9 mouse cellular contexts compared by ENCODE assay signal in genomic region chr13:44231868-44232715, GRCm38 (mm10).
A peak's percentile ranks its signal among the peaks of the same experiment; 100 is the strongest.
DNase-seq lines count a peak whose midpoint lies in the region.
"Had no signal": no experiment of that assay in that cellular context is flagged by ENCODE, and none has a peak within 500 bp of the region (broad histone marks: within the 10 kb centered on the region; RNA-seq: fewer than 3 reads in every experiment).

No protein-coding gene starts in this region.

- H3K36me3 ChIP-seq in heart, embryonic 10.5 days: no peaks in the 10 kb centered on the region
- H3K36me3 ChIP-seq: embryonic facial prominence, embryonic 13.5 days had no signal

- H3K27ac ChIP-seq in heart, embryonic 10.5 days: peak overlapping the region; percentile 77

- DNase-seq in heart, embryonic 10.5 days (ENCODE audit: low spot score): no peak
- no peak for DNase-seq in heart, postnatal 25 days (ENCODE audit: low spot score)
- peak; percentile 69 to 86 for DNase-seq in frontal cortex, postnatal 14 days (ENCODE audit: low spot score in 2 of 2)
- peak; percentile 59 to 95 for DNase-seq in left cerebral cortex, adult 8-10 months (ENCODE audit: low spot score in 2 of 2)
- peak; percentile 76 for DNase-seq in right cerebral cortex, postnatal 14 days
- no peak for DNase-seq in kidney, adult 9 months
- DNase-seq in urinary bladder, adult 18-20 months (ENCODE audit: low spot score in 2 of 2): no peak
- no peak for DNase-seq in thymus, postnatal 10 days (ENCODE audit: low spot score in 2 of 2)

- H3K27me3 ChIP-seq in heart, embryonic 10.5 days (ENCODE audit: insufficient read depth, poor library complexity, severe bottlenecking): no peaks in the 10 kb centered on the region

- no peak overlapping the region for H3K4me3 ChIP-seq in heart, embryonic 10.5 days
- H3K4me3 ChIP-seq: embryonic facial prominence, embryonic 13.5 days had no signal

- no peaks in the 10 kb centered on the region for H3K9me3 ChIP-seq in heart, embryonic 10.5 days
- H3K9me3 ChIP-seq: embryonic facial prominence, embryonic 13.5 days had no signal

- peaks cover 58% of the 10 kb centered on the region for H3K4me1 ChIP-seq in heart, embryonic 10.5 days

- WGBS in heart, embryonic 10.5 days: 48% methylated on average over 18 of the region's 18 CpGs

- intact Hi-C loops in heart, postnatal 25 days (cut with DNase I): loop anchor here (1.0 to 5.0 kb wide), 3 partner anchors 48 to 495 kb away; partner anchors contain the start of gene Jarid2

Comparison
In these comparisons a context has a peak if more than half of its experiments do, and no peak if none do; other contexts are left out.
1. DNase-seq: peak in frontal cortex, postnatal 14 days (2 of 2), left cerebral cortex, adult 8-10 months (2 of 2) and right cerebral cortex, postnatal 14 days (single experiment); none in heart, embryonic 10.5 days (single experiment), heart, postnatal 25 days (single experiment), kidney, adult 9 months (single experiment), urinary bladder, adult 18-20 months (0 of 2) and thymus, postnatal 10 days (0 of 2).